Mouse (Mus musculus): Measurements from ENCODE around the gene Trim2.

DNA sequence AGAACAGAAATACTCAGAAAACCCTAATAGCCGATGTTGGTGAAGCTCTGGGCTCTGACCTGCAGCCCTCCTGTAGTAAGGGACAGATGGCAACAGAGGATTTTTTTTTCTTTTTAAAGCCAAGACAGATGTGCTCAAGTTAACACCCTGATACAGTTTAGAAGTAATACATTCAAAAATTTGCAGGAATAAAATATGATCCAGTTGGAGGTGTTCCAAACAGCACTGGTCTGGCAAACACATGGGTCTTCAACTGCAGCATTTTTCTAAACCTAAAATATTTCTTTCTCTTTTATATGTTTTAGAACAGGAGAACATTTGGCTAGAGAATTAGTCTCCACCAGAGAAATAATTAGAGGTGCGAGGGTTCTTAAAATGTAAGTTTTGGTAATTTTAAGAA, 88.2 kb downstream of the Trim2 start:
- TF ChIP-seq CEBPB (IDR thresholded peaks at IDR 0.05; ENCODE audit: insufficient read depth, poor library complexity, severe bottlenecking): no peak
- no peak for TF ChIP-seq POLR2A (IDR thresholded peaks at IDR 0.05; ENCODE audit: insufficient read length, low read depth)
- no peak for TF ChIP-seq MAX (IDR thresholded peaks at IDR 0.05; ENCODE audit: low read depth)
- TF ChIP-seq E2F4 (IDR thresholded peaks at IDR 0.05; ENCODE audit: insufficient read depth): no peak
- TF ChIP-seq REST (IDR thresholded peaks at IDR 0.05; ENCODE audit: insufficient read depth, insufficient read length): no peak
- no peak for TF ChIP-seq USF1 (IDR thresholded peaks at IDR 0.05; ENCODE audit: low read depth)

Measured in myocyte (in vitro differentiated cells).